Mouse (Mus musculus) stomach, postnatal 0 days (tissue): ENCODE data around the gene Trim71.

Experiments used
- CTCF ChIP-seq: IDR thresholded peaks from 2 replicates; pipeline ENCODE4 v1.5.1; 2016; ENCODE audit warnings: antibody characterized with exemption, low read depth, mild to moderate bottlenecking, moderate library complexity
- EP300 ChIP-seq: optimal IDR thresholded peaks from 2 replicates; pipeline ENCODE3; 2016; ENCODE audit warnings: antibody characterized with exemption

- TF ChIP-seq CTCF (peak; percentile 35; the same call in 1 of the 2 replicates), EP300 (no peak)
These were observed 95.5 kb downstream of the Trim71 start for GRCm38 (mm10) chr9:114468701-114469100.
